In genomic region chr1:132298425-132298800, GRCm38 (mm10) we compare ENCODE assay signal across 7 mouse cellular contexts. TPM values are rescaled to one million over a fixed set of nuclear protein-coding genes. Genes with fewer than 3 reads are reported as not detected.
A peak's percentile ranks its signal among the peaks of the same experiment; 100 is the strongest.
DNase-seq lines count a peak whose midpoint lies in the region; ATAC-seq lines count a peak whose summit lies in the region.

TSS of gene Klhdc8a (plus strand) at chr1:132298626.

- peaks cover 38% of the 10 kb centered on the region for H3K27me3 ChIP-seq in intestine, embryonic 15.5 days (replicated peaks)
- peaks cover 38% of the 10 kb centered on the region for H3K27me3 ChIP-seq in stomach, embryonic 15.5 days (replicated peaks)

- peak; percentile 72 to 80 for DNase-seq in adrenal gland, adult 18-20 months (ENCODE audit: low spot score in 2 of 2)
- peak; percentile 71 for DNase-seq in cerebellum, adult 8-10 months
- DNase-seq in frontal cortex, postnatal 10 days (ENCODE audit: low spot score in 2 of 2) = peak; percentile 51 to 58
- peak; percentile 37 to 77 for DNase-seq in left cerebral cortex, postnatal 14 days (ENCODE audit: low spot score in 2 of 2)

- no peaks in the 10 kb centered on the region for H3K36me3 ChIP-seq in intestine, embryonic 15.5 days
- no peaks in the 10 kb centered on the region for H3K36me3 ChIP-seq in stomach, embryonic 15.5 days

- WGBS in intestine, embryonic 15.5 days = under 1% methylated on average over 28 of the region's 28 CpGs
- 2% methylated on average over 28 of the region's 28 CpGs for WGBS in stomach, embryonic 15.5 days

- H3K4me1 ChIP-seq in intestine, embryonic 15.5 days (replicated peaks) = peaks cover 11% of the 10 kb centered on the region
- H3K4me1 ChIP-seq in stomach, embryonic 15.5 days = peaks cover 13% of the 10 kb centered on the region

- no peaks in the 10 kb centered on the region for H3K9me3 ChIP-seq in intestine, embryonic 15.5 days
- H3K9me3 ChIP-seq in stomach, embryonic 15.5 days = no peaks in the 10 kb centered on the region

- H3K27ac ChIP-seq in intestine, embryonic 15.5 days = no peak within 1 kb of the TSS
- no peak within 1 kb of the TSS for H3K27ac ChIP-seq in stomach, embryonic 15.5 days

- H3K9ac ChIP-seq in intestine, embryonic 15.5 days = peak within 1 kb of the TSS; percentile 50
- H3K9ac ChIP-seq in stomach, embryonic 15.5 days = peak within 1 kb of the TSS; percentile 16

- peak; percentile 69 for ATAC-seq in intestine, embryonic 15.5 days
- peak; percentile 40 for ATAC-seq in megakaryocyte progenitor cell, adult 5-6 weeks (replicated peaks; ENCODE audit: poor library complexity)
- ATAC-seq in stomach, embryonic 15.5 days (ENCODE audit: insufficient read depth, low FRiP score, low read depth) = peak; percentile 47; the same call in 1 of the 2 replicates

- peak within 1 kb of the TSS; percentile 100 for H3K4me2 ChIP-seq in intestine, embryonic 15.5 days (replicated peaks)
- H3K4me2 ChIP-seq in stomach, embryonic 15.5 days = peak within 1 kb of the TSS; percentile 100

- intact Hi-C loops in left cerebral cortex, postnatal 14 days (cut with DNase I) = no loop called here

- H3K4me3 ChIP-seq in intestine, embryonic 15.5 days (replicated peaks) = peak within 1 kb of the TSS; percentile 56
- H3K4me3 ChIP-seq in stomach, embryonic 15.5 days (replicated peaks) = peak within 1 kb of the TSS; percentile 51

RNA-seq across cellular contexts. Expression of gene Klhdc8a, which starts in this region (rescaled TPM):
- 100 to 1,000 TPM; 114 to 144 TPM for total RNA-seq in adrenal gland, adult 18-20 months (2021)
- 0.23 and 0.49 TPM in 2 replicates for polyA plus RNA-seq in intestine, embryonic 15.5 days (2015; fragmentation: Nextera tagmentation; extraction: Ambion mirVana)
- 10 to 100 TPM; 13.1 to 16.8 TPM for total RNA-seq in left cerebral cortex, postnatal 14 days (2021)
- total RNA-seq in megakaryocyte progenitor cell, adult 5-6 weeks (2015) = not detected in 2 replicates
- not detected in 2 replicates for total RNA-seq in megakaryocyte progenitor cell, adult 5-6 weeks (2017)
- polyA plus RNA-seq in stomach, embryonic 15.5 days (2015; fragmentation: Nextera tagmentation; extraction: Ambion mirVana) = 0.14 and 0.15 TPM in 2 replicates

Comparison
In these comparisons a context has a peak if more than half of its experiments do, and no peak if none do; other contexts are left out.
1. RNA of gene Klhdc8a (total RNA-seq): 114 to 144 TPM in adrenal gland, adult 18-20 months and 13.1 to 16.8 TPM in left cerebral cortex, postnatal 14 days; not detected in megakaryocyte progenitor cell, adult 5-6 weeks; every median in the first group is over 10 times any median in the second.
2. RNA of gene Klhdc8a (total RNA-seq): 114 to 144 TPM in adrenal gland, adult 18-20 months; 13.1 to 16.8 TPM in left cerebral cortex, postnatal 14 days; every median in the first group is over 4 times any median in the second.
3. Peak in ATAC-seq, H3K4me3 ChIP-seq, H3K9ac ChIP-seq and H3K4me2 ChIP-seq in intestine, embryonic 15.5 days; RNA of the gene not detected or under 1 TPM.
4. Peak in ATAC-seq in megakaryocyte progenitor cell, adult 5-6 weeks; RNA of the gene not detected or under 1 TPM.
5. Peak in ATAC-seq, H3K4me3 ChIP-seq, H3K9ac ChIP-seq and H3K4me2 ChIP-seq in stomach, embryonic 15.5 days; RNA of the gene not detected or under 1 TPM.
6. Peak in every context shown above with its lines, with median percentiles within 50 percentile points of each other: DNase-seq and ATAC-seq.